Mouse (Mus musculus) embryonic stem cell, embryonic (primary cell): ENCODE measurements at regions not wholly inside any gene's neighbourhood (a gene's known extent, or its start where the extent isn't known, plus 50 kb on each side); places are given as distances from the start of the nearest gene placed in this dataset.

Experiments
- CTCF ChIA-PET, 4 experiments: fragments of 300-600 bp in 2 of 4; fragments of 350-600 bp in 2 of 4; sonication (Branson Sonifier 250); formaldehyde crosslinking; loops; one replicate each; lab custom pipeline; 2022; ENCODE audit warnings: inconsistent platforms in 2 of 4; lab: Charles Lee
- POLR2A ChIA-PET, 4 experiments: fragments of 300-600 bp in 2 of 4; fragments of 350-600 bp in 2 of 4; sonication (Branson Sonifier 250); formaldehyde crosslinking; loops; one replicate each; lab custom pipeline; 2022; ENCODE audit warnings: antibody characterized with exemption in 4 of 4, inconsistent platforms in 1 of 4; lab: Charles Lee

- CTCF ChIA-PET = no interaction called here
Observed at GRCm38 (mm10) chr1:59403831-59404547, 78.2 kb upstream of the Fzd7 start.

DNA sequence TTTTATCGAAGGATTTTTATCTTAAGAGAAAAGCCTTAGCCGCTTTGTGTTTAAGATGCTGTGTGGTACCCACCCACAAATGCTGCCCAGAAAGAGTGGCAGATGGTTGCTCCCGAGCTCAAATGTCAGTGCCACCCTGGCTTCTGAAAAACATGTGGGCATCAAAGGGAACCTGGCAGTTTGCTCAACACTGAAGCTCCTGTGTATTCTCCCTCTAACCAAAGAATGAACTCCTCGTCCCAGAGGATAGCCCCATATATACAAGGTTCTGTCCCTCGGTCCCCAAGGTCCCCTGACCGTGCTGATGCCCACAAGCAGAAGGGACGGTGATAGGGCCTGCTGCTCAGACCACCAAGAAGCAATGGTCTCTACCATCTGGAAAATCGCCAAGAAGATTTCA, 76.9 kb upstream of the Fzd7 start:
- POLR2A ChIA-PET = interaction anchor here in 2 of 4 experiments (1.2 to 1.6 kb wide), 2 partner anchors 11 kb away, joined by 4 to 6 read pairs; no protein-coding TSS in a partner anchor

More at GRCm38 (mm10) chr1:59403831-59404547, 78.2 kb upstream of the Fzd7 start:
- POLR2A ChIA-PET = interaction anchor here in 3 of 4 experiments (0.5 to 2.2 kb wide), 8 partner anchors 9 to 87 kb away, joined by 3 to 7 read pairs (median 4); partner anchors contain the start of gene Fzd7 (in 1 of the 3)

DNA sequence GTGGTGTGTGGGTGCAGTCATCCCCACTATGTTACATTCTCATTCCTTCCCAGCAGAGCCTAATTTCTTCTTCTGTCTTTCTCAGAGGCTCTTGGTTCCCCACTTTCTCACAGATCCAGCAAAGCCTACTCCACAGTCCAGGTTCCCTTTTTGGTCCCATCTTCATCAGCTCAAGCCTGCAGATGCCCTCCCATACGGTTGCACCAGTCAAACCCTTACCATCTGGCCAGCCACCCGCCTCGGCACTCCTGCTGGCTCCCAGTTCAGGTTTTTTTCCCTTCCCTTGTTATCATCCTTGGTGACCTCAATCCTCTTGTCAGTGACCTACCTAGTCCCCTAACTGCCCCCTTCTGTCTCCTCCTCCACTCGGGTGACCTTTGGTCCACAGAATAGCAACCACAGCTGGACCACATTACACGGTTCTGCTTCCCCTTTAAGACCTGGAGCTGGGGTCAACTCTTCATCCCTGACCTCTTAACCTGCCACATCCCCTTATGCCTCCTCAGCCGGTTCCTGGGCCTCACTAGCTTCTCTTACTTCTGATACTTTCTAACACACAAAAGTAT, 75.4 kb upstream of the Fzd7 start:
- ChIA-PET POLR2A (no interaction called here), CTCF (no interaction called here)

More for the DNA sequence above, 76.9 kb upstream of the Fzd7 start:
- CTCF ChIA-PET = no interaction called here

DNA sequence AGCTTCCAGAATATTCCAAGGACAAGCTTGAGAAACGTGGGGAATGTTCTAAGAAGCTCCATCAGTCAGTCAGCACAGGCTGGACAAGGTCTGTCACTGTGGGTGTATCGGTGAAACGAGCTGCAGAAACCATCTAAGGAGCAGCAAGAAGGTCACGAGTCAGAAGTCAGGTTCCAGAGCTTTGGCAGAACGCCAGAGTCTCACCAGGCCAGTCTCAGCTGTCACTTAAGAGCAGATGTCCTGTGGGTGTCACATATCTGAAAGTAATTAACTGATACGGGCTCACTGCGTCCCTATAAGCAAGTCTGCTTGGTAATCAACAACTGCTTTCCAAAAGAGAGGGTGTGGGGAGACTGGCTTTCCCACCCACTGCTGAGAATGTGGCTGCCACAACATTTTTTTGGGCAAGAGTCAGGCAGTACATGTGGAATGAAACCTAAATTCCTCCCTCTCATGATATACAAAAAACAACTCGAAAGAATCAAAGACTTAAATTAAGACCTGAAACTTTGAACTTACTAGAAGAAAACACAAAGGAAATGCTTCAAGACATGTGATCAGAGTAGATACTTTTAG, 72.6 kb upstream of the Fzd7 start:
- POLR2A ChIA-PET = interaction anchor here in 2 of 4 experiments (0.6 to 1.3 kb wide), 4 partner anchors 9 to 66 kb away, joined by 3 to 5 read pairs (median 4); no protein-coding TSS in a partner anchor
- CTCF ChIA-PET = no interaction called here

DNA sequence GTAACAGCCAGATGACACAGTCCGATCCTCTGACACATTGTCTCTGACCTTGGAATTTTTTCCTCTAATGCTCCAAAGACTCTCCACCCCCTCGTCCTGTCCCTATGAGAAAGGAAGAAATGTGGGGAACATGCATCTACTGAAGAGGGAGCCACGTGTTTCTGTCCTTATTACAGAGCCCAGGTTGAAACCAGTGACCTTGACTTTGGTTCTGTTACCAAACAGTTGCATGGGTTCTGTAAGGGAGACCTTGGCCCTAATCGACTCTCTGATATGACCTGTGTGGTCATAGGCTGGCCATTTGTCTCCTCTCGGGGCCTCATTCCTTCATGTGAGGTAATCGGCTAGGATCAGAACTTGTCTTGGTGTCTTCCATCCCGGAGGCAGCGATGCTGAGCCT, 69.0 kb upstream of the Fzd7 start:
- ChIA-PET POLR2A (interaction anchor here in 3 of 4 experiments (0.5 to 2.1 kb wide), 4 partner anchors 9 to 47 kb away, joined by 3 to 5 read pairs (median 4); no protein-coding TSS in a partner anchor), CTCF (no interaction called here)

GRCm38 (mm10) chr1:59414401-59415210, 67.6 kb upstream of the Fzd7 start:
- ChIA-PET CTCF (no interaction called here), POLR2A (interaction anchor here in 3 of 4 experiments (0.5 to 3.0 kb wide), 6 partner anchors 9 to 265 kb away, joined by 3 to 10 read pairs (median 6); partner anchors contain the start of gene Fzd7 (in 1 of the 3))

DNA sequence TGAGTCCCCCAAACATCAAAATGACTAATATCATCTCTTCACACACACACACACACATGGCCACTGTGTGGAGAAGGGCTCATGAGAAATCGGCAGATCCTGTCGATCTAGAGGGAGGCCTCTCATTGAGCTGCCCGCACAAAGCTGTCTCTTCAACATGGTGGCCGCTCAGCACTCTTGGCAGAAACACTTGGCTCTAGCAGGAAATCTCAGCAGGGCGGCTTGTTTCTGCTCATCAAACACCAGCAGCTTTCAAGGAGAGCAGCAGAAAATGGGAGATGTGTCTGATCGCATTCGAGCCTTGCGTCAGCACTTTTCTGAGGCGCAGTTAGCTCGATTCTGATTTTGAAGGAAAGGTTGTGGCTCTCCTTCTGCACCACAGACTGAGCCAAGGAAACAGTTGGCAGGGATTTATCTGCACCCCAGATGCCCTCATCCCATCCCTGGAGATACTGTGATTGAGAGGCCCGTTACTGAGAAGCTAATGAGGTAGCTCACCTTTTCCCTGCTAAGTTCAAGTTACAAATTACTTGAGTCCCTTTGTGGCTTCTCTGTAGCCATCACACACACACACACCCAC, 66.4 kb upstream of the Fzd7 start:
- ChIA-PET CTCF (interaction anchor here in 1 of 4 experiments (0.6 kb wide), 1 partner anchor 155 kb away, joined by 4 read pairs; no protein-coding TSS in a partner anchor), POLR2A (interaction anchor here in 3 of 4 experiments (0.6 to 3.0 kb wide), 19 partner anchors 11 to 179 kb away, joined by 3 to 11 read pairs (median 4); partner anchors contain the start of gene Fzd7 (in 1 of the 3))

- ChIA-PET POLR2A (interaction anchor here in 2 of 4 experiments (1.4 to 2.2 kb wide), 4 partner anchors 22 to 42 kb away, joined by 4 to 10 read pairs (median 4); no protein-coding TSS in a partner anchor), CTCF (no interaction called here)
Observed at GRCm38 (mm10) chr1:59417317-59417716, 64.9 kb upstream of the Fzd7 start.

- POLR2A ChIA-PET = interaction anchor here (0.6 to 2.3 kb wide), 11 partner anchors 9 to 102 kb away, joined by 3 to 9 read pairs (median 5); partner anchors contain the start of gene Fzd7 (in 1 of the 4)
- CTCF ChIA-PET = interaction anchor here in 3 of 4 experiments (0.5 to 1.0 kb wide), 3 partner anchors 17 to 105 kb away, joined by 3 to 6 read pairs (median 3); no protein-coding TSS in a partner anchor
Observed at GRCm38 (mm10) chr1:59417962-59418361, 64.3 kb upstream of the Fzd7 start.

- ChIA-PET POLR2A (interaction anchor here in 3 of 4 experiments (0.5 to 2.3 kb wide), 13 partner anchors 8 to 302 kb away, joined by 3 to 9 read pairs (median 4); partner anchors contain the start of gene Fzd7 (in 1 of the 3)), CTCF (interaction anchor here in 2 of 4 experiments (0.6 to 1.0 kb wide), 4 partner anchors 102 to 989 kb away, joined by 3 to 4 read pairs (median 3); no protein-coding TSS in a partner anchor)
Observed at GRCm38 (mm10) chr1:59418748-59419147, 63.5 kb upstream of the Fzd7 start.

- POLR2A ChIA-PET = interaction anchor here (0.6 to 5.1 kb wide), 59 partner anchors 9 to 451 kb away, joined by 3 to 101 read pairs (median 5); partner anchors contain the start of genes Fzd7 (in 3 of the 4), Als2 (in 2 of the 4), Gm973 (in 2 of the 4) and Nop58 (in 2 of the 4)
- CTCF ChIA-PET = interaction anchor here in 3 of 4 experiments (0.5 to 2.2 kb wide), 10 partner anchors 10 to 190 kb away, joined by 3 to 6 read pairs (median 4); no protein-coding TSS in a partner anchor
Observed at GRCm38 (mm10) chr1:59422981-59423941, 59.0 kb upstream of the Fzd7 start.

- CTCF ChIA-PET = interaction anchor here in 1 of 4 experiments (2.2 kb wide), 1 partner anchor 109 kb away, joined by 6 read pairs; no protein-coding TSS in a partner anchor
- POLR2A ChIA-PET = interaction anchor here in 3 of 4 experiments (0.5 to 5.1 kb wide), 11 partner anchors 9 to 173 kb away, joined by 3 to 101 read pairs (median 7); partner anchors contain the start of gene Fzd7 (in 1 of the 3)
Observed at GRCm38 (mm10) chr1:59425771-59426170, 56.5 kb upstream of the Fzd7 start.

DNA sequence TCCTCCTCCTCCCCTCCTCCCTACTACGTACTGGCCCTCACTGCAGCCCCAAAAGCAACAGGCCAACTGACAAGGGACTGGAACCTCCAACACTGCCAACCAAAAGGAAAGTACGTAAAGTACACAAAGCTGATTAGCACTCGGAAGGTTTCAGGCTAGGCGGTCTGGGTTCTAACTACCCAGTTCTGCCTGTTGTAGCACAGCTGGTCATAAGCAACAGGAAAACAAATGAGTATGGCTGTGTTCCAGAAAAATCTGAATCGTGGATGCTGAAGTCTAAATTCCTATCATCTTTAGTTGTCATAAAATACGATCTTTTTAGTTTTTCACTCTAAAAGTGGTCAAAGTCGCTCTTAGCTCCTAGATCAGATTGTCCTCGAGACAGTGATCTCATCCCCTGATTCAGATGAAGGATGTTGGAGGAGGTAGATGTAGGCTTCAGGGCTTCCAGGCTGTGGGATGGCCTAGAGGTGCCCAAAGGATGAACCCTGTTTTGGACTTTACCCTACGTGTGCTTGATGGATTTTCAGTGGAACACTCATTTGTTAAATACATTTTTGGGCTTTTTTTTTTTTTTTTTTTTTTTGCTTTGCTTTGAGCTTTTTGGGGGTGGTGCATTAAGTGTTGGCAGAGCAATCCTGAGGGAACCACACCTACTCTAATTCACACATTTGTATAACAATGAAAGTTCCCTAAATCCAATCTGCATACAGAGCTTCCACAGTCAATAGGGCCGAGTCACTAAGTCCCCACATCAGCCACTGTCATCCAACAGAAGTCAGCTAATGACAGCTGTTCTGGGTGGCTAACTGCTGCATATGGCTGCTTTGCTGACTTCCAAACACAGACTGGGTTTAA, 55.6 kb upstream of the Fzd7 start:
- CTCF ChIA-PET = interaction anchor here (0.6 to 1.2 kb wide), 14 partner anchors 22 to 1253 kb away, joined by 3 to 13 read pairs (median 3); no protein-coding TSS in a partner anchor
- POLR2A ChIA-PET = interaction anchor here (0.6 to 2.3 kb wide), 51 partner anchors 8 to 1001 kb away, joined by 3 to 23 read pairs (median 4); partner anchors contain the start of genes Als2 (in 1 of the 4) and Fzd7 (in 1 of the 4)

GRCm38 (mm10) chr1:59427204-59427557, 55.0 kb upstream of the Fzd7 start:
- CTCF ChIA-PET = interaction anchor here (0.6 to 1.2 kb wide), 14 partner anchors 22 to 1254 kb away, joined by 3 to 13 read pairs (median 4); no protein-coding TSS in a partner anchor
- POLR2A ChIA-PET = interaction anchor here (0.6 to 2.3 kb wide), 46 partner anchors 9 to 1001 kb away, joined by 3 to 23 read pairs (median 4); partner anchors contain the start of gene Fzd7 (in 1 of the 4)

- ChIA-PET CTCF (no interaction called here), POLR2A (interaction anchor here in 2 of 4 experiments (0.8 to 2.1 kb wide), 3 partner anchors 11 to 35 kb away, joined by 3 to 7 read pairs (median 4); no protein-coding TSS in a partner anchor)
Observed at GRCm38 (mm10) chr1:59429289-59429688, 52.9 kb upstream of the Fzd7 start.
